Mouse (Mus musculus) hindbrain, embryonic 14.5 days (tissue): ENCODE measurements around the gene Mrpl55. TPM values are rescaled to one million over a fixed set of nuclear protein-coding genes. Genes with fewer than 3 reads are reported as not detected.

ENCODE experiments used
- ATAC-seq: fragments of 200-750 bp; cut with Nextera tagmentation; 2 replicates; pipeline ENCODE4 v1.8.0; 2017; ENCODE audit warnings: moderate number of reproducible peaks, mild to moderate bottlenecking, moderate TSS enrichment, moderate library complexity; ENCODE audit not compliant: low FRiP score
- DNase-seq: peaks from one replicate; pipeline ENCODE4 v3.0.0-alpha.2; 2015; ENCODE audit warnings: low spot score
- H3K27ac ChIP-seq: fragments of 300-500 bp; sonication (generic); 2 replicates; pipeline ENCODE4 v1.5.1; 2014; ENCODE audit warnings: mild to moderate bottlenecking, moderate library complexity
- H3K27me3 ChIP-seq: fragments of 300-500 bp; sonication (generic); 2 replicates; pipeline ENCODE4 v1.6.1; 2014; ENCODE audit warnings: mild to moderate bottlenecking, low read length, mixed read lengths; ENCODE audit not compliant: control insufficient read depth, insufficient read depth
- H3K36me3 ChIP-seq: fragments of 300-500 bp; sonication (generic); replicated peaks from 2 replicates; pipeline ENCODE4 v1.6.1; 2014; ENCODE audit not compliant: control insufficient read depth, insufficient read depth
- H3K4me1 ChIP-seq: fragments of 300-500 bp; sonication (generic); replicated peaks from 2 replicates; pipeline ENCODE4 v1.6.1; 2014; ENCODE audit warnings: antibody characterized with exemption, low read length, mixed read lengths; ENCODE audit not compliant: control insufficient read depth, insufficient read depth
- H3K4me2 ChIP-seq: fragments of 300-500 bp; sonication (generic); replicated peaks from 2 replicates; pipeline ENCODE4 v1.6.1; 2014; ENCODE audit warnings: mild to moderate bottlenecking, moderate library complexity
- H3K4me3 ChIP-seq: fragments of 300-500 bp; sonication (generic); replicated peaks from 2 replicates; pipeline ENCODE4 v1.5.1; 2014; ENCODE audit warnings: mild to moderate bottlenecking, low read length
- H3K9ac ChIP-seq: fragments of 300-500 bp; sonication (generic); 2 replicates; pipeline ENCODE4 v1.6.1; 2014
- H3K9me3 ChIP-seq: fragments of 300-500 bp; sonication (generic); 2 replicates; pipeline ENCODE4 v1.6.1; 2016; ENCODE audit warnings: low read length; ENCODE audit not compliant: control insufficient read depth
- WGBS: fragments of 180-500 bp; shearing (Covaris S2); extraction: QIAGEN DNeasy Blood & Tissue Kit; methylation state at CpG from one replicate; pipeline ENCODE4 v1.1.7; 2014; 5-methylcytosine and 5-hydroxymethylcytosine counted together
- polyA plus RNA-seq: library from polyadenylated mRNA; unstranded; fragments of >200 nt; fragmentation: Nextera tagmentation; extraction: Ambion mirVana; gene quantifications from 2 replicates; pipeline ENCODE4 v1.2.1, GENCODE M21; 2014

Gene Mrpl55
- polyA plus RNA-seq, 1 experiment from 2014 or later: 98.7 TPM

DNA sequence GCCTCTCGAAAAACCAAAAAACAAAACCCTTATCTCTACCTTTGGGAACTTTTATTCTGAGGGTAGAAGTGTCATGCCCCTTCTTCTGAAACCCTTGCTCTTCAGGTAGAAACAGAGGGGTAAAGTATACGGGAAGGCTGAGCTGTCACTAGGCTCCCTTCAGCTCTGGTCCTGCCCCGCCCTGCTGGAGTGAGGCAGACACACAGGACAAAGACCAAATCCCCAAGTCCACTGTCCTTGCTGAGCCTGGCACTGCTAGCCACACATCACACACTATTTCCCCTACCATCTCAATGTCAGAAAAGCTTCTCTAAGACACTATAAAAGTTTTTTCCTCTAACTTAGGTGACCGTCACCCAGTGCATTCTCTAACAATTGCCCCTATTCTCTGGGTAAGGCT lies 20.0 kb downstream of the Mrpl55 start:
- H3K9ac ChIP-seq: no peak overlapping the region
- ATAC-seq (no peak), DNase-seq (no peak)
- H3K27me3 ChIP-seq: no peaks in the 10 kb centered on the region
- H3K9me3 ChIP-seq: no peaks in the 10 kb centered on the region
- 91% methylated on average over 4 of the region's 4 CpGs for WGBS
- no peak overlapping the region for H3K4me2 ChIP-seq
- H3K4me3 ChIP-seq: no peak overlapping the region
- no peak overlapping the region for H3K27ac ChIP-seq
- no peaks in the 10 kb centered on the region for H3K36me3 ChIP-seq
- peaks cover 23% of the 10 kb centered on the region for H3K4me1 ChIP-seq

DNA sequence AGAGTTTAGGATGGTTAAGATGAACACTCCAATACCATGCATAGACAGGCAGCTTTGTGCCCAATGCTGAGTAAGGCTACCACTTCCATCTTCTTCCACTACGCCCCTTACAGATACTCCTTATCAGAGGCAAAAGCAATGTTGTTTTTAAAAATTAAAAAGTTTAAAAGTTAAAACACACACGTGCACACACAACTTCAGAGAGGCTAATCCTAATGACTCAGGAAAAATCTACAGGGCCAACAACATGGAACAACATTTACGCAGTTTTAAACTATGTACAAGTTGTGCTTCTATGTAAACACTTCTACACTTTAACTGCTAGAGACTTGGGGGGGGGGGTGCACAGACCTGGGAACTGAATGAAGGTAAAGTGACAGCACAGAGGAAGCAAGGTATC lies 21.7 kb downstream of the Mrpl55 start:
- 95% methylated on average over 3 of the region's 3 CpGs for WGBS

DNA sequence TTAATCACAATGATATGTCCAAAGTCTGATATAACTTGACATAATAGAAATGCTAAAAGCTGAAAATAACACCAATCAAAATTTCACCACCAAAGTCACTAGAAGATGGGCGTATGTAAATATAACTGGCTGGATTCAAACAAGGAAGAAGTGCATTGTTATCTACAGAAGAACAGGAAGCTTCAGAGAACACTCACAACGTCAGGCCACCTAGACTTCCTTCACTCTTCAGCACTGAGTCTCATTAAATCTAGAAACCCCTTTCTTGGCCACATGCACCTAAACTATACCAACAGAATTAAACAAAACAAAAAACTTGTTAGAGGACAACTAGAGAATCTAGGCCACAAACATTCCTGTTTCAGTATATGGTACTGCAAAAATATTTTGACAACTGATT lies 22.2 kb downstream of the Mrpl55 start:
- H3K4me1 ChIP-seq: peaks cover 28% of the 10 kb centered on the region
- 76% methylated on average over 2 of the region's 2 CpGs for WGBS
- no peak overlapping the region for H3K27ac ChIP-seq
- H3K4me2 ChIP-seq: no peak overlapping the region
- no peaks in the 10 kb centered on the region for H3K9me3 ChIP-seq
- no peaks in the 10 kb centered on the region for H3K27me3 ChIP-seq
- ATAC-seq (no peak), DNase-seq (no peak)
- H3K36me3 ChIP-seq: no peaks in the 10 kb centered on the region
- no peak overlapping the region for H3K4me3 ChIP-seq
- H3K9ac ChIP-seq: no peak overlapping the region

More for the DNA sequence above, 21.7 kb downstream of the Mrpl55 start:
- no peak overlapping the region for H3K27ac ChIP-seq
- no peak overlapping the region for H3K9ac ChIP-seq
- no peak overlapping the region for H3K4me3 ChIP-seq
- ATAC-seq (no peak), DNase-seq (no peak)
- H3K36me3 ChIP-seq: no peaks in the 10 kb centered on the region
- H3K4me1 ChIP-seq: peaks cover 28% of the 10 kb centered on the region
- H3K4me2 ChIP-seq: no peak overlapping the region
- no peaks in the 10 kb centered on the region for H3K27me3 ChIP-seq
- H3K9me3 ChIP-seq: no peaks in the 10 kb centered on the region

DNA sequence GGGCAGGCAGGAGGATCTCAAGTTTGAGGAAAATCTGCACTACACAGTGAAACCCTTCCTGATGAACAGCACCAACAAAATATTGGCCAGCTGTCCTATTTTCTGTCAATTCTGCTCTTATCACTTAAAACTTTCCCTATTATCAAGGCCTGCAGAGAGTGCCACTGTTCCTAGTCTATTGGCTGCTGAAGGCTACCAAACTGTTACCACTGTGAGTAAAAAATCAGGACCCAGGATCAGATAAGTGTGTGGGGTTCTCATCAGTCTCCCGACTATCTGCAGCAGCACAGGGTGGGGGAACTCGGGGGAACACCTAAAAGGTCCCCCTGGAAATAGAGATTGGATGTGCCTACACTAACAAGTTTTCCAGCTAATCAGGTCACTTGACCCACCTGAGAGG lies 22.9 kb downstream of the Mrpl55 start:
- Histone ChIP-seq H3K9me3 (no peaks in the 10 kb centered on the region), H3K4me1 (peaks cover 28% of the 10 kb centered on the region), H3K36me3 (no peaks in the 10 kb centered on the region), H3K27ac (no peak overlapping the region), H3K27me3 (no peaks in the 10 kb centered on the region), H3K4me3 (no peak overlapping the region), H3K9ac (no peak overlapping the region), H3K4me2 (peak overlapping the region; percentile 83)
- DNase-seq (no peak), ATAC-seq (no peak)
- 83% methylated on average over 2 of the region's 2 CpGs for WGBS

DNA sequence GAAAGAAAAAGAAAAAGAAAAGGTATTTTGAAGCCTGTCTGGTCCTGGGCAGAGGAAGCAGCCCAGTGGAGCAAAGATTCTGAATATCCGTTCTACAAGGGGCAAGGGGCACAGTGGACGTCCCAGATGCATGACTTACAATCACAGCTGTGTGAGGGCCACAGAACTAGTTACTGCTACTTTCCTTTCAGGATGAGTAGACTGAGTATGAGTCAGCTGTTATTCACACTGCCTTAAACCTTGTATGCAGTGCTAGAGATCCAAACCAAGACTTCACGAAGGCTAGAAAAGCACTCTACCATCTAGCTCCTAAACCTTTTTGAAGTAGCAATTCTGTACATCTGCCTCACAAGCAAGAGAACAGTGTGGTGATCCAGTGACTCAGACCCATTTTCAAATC lies 24.0 kb downstream of the Mrpl55 start:
- no peaks in the 10 kb centered on the region for H3K27me3 ChIP-seq
- H3K4me3 ChIP-seq: peak overlapping the region; percentile 98
- peak overlapping the region; percentile 83 for H3K4me2 ChIP-seq
- no peaks in the 10 kb centered on the region for H3K36me3 ChIP-seq
- DNase-seq: no peak
- H3K9ac ChIP-seq: peak overlapping the region; percentile 97
- WGBS: 73% methylated on average over 3 of the region's 3 CpGs
- ATAC-seq: no peak
- no peaks in the 10 kb centered on the region for H3K9me3 ChIP-seq
- H3K4me1 ChIP-seq: peaks cover 28% of the 10 kb centered on the region
- H3K27ac ChIP-seq: no peak overlapping the region

DNA sequence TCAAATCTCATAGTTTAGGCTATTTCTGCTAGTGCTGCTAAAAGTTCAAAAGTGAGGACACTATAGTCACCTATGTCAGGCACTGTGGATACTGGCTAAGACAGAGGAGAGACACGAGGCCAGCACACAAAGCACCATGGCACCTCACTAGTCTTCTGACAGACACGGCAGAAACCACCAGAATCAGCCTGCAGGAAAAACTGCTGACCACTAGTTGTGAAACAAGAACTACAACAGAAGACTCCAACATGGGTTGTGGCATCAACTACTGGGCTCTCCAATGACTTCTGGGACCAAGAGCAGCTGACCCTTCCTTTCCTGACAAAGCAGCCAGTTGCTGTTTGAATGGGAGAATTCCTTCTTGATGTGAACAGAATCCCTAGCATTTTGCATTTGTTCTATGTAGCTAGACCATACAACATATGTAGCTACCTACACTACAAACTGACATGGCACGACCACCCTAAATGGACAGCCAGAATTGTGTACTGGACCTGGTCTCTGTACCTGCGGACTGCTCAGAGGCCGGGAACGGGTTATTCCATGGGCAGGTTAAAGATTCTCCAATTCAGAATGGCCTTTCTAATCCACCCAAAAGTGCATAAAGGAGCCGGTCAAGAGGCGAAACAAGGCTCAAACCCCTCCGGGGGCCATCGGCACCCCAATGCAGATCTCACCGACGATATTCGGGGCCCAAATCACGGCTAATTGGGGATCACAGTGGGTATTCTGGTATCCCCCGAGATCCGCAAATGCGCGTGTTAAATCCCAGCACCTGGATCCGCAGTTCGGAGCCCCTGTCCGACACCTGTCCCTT lies 24.7 kb downstream of the Mrpl55 start:
- H3K27me3 ChIP-seq: no peaks in the 10 kb centered on the region
- DNase-seq (no peak), ATAC-seq (no peak)
- H3K36me3 ChIP-seq: no peaks in the 10 kb centered on the region
- WGBS: 7% methylated on average over 21 of the region's 21 CpGs
- H3K27ac ChIP-seq: peak overlapping the region; percentile 91
- peak overlapping the region; percentile 97 for H3K9ac ChIP-seq
- H3K4me1 ChIP-seq: peaks cover 28% of the 10 kb centered on the region
- no peaks in the 10 kb centered on the region for H3K9me3 ChIP-seq
- peak overlapping the region; percentile 98 for H3K4me3 ChIP-seq
- peak overlapping the region; percentile 83 for H3K4me2 ChIP-seq

DNA sequence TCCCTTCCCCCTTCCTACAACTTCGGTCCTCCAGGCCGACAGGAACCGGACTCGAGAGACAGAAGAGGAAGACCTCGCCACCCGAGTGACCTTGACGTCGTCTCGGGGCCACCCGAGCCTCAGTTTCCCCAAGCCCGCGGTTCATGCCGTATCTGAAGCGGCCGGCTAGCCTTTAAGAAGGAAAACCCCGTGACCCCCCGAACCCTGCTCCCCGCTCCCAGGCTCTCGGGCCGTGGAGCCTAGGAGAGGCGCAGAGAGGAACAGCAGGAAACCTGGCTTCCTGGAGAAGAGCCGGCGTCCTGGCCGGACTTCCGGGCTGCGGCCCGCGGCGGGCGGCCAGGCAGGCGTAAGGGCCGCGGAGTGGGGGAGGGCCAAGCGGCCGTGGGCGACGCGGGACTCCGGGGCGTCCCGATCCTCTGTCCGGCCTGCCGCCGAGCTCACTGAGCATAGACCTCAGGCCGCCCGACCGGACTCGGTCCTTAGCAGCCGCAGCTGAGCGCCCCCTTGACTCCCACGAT lies 25.4 kb downstream of the Mrpl55 start:
- DNase-seq: no peak
- peak overlapping the region; percentile 83 for H3K4me2 ChIP-seq
- peaks cover 28% of the 10 kb centered on the region for H3K4me1 ChIP-seq
- H3K9me3 ChIP-seq: no peaks in the 10 kb centered on the region
- H3K27ac ChIP-seq: peak overlapping the region; percentile 91
- peak overlapping the region; percentile 97 for H3K9ac ChIP-seq
- ATAC-seq: peak; percentile 73
- WGBS: under 1% methylated on average over 51 of the region's 51 CpGs
- peak overlapping the region; percentile 98 for H3K4me3 ChIP-seq
- H3K27me3 ChIP-seq: no peaks in the 10 kb centered on the region
- no peaks in the 10 kb centered on the region for H3K36me3 ChIP-seq

DNA sequence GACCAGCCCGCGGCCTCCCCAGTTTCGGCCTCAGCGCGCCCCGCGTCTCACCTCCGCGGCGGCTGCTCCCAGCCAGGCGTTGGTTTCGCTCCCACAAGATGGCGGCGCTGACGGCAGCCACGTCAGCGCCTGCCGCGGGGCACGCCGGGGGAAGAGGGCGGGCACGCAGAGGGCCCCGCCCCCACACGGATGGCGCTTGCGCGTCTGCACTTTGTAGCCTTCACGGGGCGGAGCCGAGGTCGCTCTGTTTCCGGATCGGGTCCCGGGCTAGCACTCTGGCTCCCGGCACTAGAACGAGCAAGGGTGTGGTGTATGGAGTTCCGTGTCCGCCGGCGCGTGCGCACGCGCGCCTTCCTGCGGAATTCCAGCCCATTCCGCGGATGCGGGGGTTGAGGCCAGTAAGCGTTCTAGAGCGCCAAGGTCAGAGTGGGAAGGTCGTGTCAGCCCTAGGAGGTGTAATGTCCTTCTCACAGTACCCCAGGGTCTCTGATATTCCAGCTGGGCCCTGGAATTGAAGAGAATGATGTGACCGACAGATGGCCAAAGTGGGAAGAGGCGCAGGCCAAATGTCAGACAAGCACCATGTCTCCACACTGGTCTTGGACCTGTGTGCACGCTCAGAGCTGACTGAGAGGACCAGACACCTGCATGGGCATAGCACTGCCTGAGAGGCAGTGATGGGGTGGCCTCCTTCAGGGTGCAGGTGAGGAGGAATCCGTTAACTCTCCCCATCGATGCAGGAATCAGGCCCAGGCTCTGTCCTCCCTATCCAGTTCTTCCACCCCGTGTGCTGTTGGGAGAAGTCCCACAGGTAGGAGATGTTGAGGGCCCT lies 26.1 kb downstream of the Mrpl55 start, which contains the start of gene Arf1:
TSS of gene Arf1 (minus strand) at position 149 of the 832 bp plus-strand sequence.
- Histone ChIP-seq H3K36me3 (no peaks in the 10 kb centered on the region), H3K4me2 (peak within 1 kb of the TSS; percentile 83), H3K4me1 (peaks cover 28% of the 10 kb centered on the region), H3K9ac (peak within 1 kb of the TSS; percentile 97), H3K4me3 (peak within 1 kb of the TSS; percentile 98), H3K27ac (peak within 1 kb of the TSS; percentile 91), H3K9me3 (no peaks in the 10 kb centered on the region), H3K27me3 (no peaks in the 10 kb centered on the region)
- peak; percentile 99 for DNase-seq
- WGBS: 5% methylated on average over 58 of the region's 59 CpGs
- peak; percentile 94 for ATAC-seq

DNA sequence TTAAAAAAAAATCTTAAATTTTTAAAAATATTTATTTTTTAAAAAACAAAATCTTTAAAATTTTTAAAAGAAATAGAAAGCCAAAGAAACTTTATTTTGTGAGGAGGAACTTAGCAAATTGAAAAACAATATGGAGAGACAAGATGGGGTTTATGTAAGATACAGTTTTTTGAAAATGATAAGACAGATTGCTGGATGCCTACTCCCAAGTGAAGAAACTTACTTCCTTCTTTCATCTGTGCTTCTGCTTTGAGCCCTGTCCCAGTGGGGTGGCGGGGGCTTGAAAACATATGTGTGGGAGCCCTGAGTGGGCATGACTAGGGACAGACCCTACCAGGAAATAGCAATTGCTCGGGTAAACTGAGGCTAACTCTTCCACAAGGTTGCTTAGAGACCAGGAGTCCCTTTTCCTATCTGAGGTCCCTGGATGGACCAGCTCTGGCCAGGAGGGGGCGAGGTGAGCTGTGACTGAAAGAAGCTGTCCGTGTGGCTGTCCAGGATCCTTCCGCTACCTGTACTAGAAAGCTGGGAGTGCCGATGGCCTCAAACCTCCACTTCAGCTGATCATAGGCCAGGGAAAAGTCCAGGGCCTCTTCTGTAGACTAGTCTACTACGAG lies 28.0 kb downstream of the Mrpl55 start:
- Histone ChIP-seq H3K4me2 (no peak overlapping the region), H3K36me3 (no peaks in the 10 kb centered on the region), H3K4me3 (no peak overlapping the region), H3K27me3 (no peaks in the 10 kb centered on the region), H3K27ac (no peak overlapping the region), H3K9ac (no peak overlapping the region), H3K9me3 (no peaks in the 10 kb centered on the region), H3K4me1 (peaks cover 23% of the 10 kb centered on the region)
- WGBS: 15% methylated on average over 7 of the region's 7 CpGs
- ATAC-seq (no peak), DNase-seq (peak; percentile 62)
